Mouse (Mus musculus): ENCODE data around the gene Anxa9.

Gene Anxa9

GRCm38 (mm10) chr3:95314075-95314474 is 7.1 kb upstream of the Anxa9 start:
- DNase-seq (ENCODE audit: extremely low spot score, low read depth, low spot score), result no peak

DNA sequence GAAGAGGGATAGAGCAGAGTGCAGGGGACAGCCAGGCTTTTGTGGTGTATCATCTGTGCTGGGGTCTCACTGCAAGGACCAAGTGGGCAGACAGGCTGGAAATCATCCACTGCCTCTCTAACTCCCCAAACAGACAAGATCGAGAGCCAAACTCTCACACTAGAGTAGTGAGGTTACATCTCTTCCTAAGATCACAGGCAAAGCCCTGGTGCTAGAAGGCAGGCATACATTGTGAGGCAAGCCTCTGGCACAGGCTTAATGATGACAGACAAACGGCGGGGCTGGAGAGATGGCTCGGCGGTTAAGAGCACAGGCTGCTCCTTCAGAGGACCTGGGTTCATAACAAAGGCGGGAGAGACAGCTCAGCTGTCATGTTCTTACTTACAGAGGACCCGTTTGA is 6.5 kb upstream of the Anxa9 start:
- DNase-seq (ENCODE audit: extremely low spot score, low read depth, low spot score), result no peak

- no peak for DNase-seq (ENCODE audit: extremely low spot score, low read depth, low spot score)
Measured at GRCm38 (mm10) chr3:95312623-95313022, 5.6 kb upstream of the Anxa9 start.

DNA sequence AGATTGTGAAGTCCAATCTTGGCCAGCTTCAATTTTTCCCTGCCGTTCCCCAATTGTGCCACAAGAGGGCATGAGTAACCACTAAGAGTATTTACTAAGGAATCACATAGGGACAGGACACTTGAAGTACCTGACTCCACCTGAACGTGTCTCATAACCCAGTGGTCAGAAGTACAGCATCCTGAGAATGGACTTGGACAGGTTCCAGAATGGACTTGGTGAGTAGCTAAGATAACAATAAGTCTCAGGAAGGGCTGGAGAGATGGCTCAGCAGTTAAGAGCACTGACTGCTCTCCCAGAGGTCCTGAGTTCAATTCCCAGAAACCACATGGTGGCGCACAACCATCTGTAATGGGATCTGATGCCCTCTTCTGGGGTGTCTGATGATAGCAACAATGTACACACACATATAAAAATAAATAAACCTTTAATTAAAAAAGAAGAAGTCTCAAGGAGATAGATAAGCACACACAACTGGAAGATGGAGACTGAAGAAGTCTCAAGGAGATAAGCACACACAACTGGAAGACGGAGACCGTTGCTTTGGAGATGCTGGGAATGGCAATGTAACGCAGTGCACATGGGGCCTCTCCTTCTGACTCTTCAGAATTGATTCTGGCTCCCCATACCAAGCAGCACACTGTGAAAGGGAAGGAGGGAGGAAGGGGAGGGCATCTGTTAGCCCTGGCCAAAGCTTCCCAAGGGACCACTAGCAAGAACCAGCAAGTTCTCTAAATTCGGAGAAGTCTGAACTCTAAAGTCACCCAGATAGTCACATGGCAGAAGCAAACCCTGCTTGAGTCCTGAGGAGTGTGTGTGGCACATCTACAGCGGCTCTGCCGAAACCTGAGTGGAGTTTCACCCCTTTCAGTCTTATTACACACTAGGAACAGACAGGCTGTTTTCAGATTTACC is 4.2 kb upstream of the Anxa9 start:
- DNase-seq (ENCODE audit: extremely low spot score, low read depth, low spot score), result no peak

DNA sequence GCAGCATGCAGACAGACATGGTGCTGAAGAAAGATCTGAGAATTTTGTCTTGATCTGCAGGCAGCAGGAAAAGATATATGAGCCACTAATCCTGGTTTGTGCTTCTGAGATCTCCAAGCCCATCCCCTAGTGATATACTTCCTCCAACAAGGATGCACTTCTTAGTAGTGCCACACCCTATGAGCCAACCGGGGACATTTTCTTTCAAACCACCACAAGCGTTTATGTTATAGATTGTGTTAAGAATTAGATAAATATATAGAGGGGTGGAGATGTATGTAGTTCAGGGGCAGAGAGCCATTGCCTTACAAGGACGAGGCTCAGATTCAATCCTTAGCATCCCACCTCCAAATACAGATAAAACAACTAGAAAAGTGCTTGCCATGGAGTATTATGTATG is 3.5 kb upstream of the Anxa9 start:
- no peak for DNase-seq (ENCODE audit: extremely low spot score, low read depth, low spot score)

- DNase-seq (ENCODE audit: extremely low spot score, low read depth, low spot score), result no peak
Measured at GRCm38 (mm10) chr3:95306244-95306643, 732 bp downstream of the Anxa9 start.

DNA sequence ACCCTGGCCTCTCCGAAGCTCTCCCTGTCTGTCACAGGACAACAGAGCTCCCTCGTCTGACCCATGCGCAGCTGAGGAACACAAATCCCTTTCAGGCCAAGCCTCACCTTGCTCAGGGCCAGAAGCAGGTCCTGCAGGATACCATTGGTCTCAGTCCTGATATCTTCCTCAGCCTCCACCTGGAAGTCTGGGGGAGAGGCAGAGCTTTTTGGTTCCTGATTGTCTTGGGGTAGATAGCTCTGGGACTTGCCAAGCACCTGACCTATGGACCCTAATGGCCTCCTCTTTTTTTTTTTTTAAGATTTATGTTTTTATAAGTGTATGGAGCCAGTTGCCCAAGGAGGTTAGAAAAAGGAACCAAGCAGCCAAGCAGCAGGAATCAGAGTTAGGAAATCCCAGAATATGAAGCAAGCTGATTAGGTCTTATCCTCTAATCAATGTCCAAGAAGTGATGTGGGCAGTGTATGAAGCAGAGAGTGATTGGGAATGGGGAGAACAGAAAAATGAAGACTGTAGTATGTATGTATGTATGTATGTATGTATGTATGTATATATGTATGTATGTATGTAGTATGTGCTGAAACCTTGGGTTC is 5.7 kb downstream of the Anxa9 start:
- DNase-seq (ENCODE audit: extremely low spot score, low read depth, low spot score), result no peak

DNA sequence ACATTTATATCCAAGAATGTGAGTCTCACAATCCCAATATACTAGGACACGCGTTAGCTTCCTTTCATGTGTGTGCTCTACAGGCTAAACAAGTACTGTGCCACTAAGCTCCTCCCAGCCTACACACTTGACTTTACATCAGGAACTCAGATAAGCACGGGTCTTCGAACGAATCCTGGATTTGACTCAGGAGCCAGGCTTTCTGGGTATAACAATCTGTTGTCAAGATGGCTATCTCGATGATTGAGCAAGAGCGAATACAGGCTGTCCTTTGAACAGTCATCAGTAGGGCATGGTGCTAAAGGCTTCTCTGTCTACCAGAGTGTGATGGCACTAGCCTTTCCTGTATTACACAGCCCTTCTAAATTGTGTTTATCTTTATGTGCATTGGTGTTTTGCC is 9.0 kb downstream of the Anxa9 start:
- no peak for DNase-seq (ENCODE audit: extremely low spot score, low read depth, low spot score)

DNA sequence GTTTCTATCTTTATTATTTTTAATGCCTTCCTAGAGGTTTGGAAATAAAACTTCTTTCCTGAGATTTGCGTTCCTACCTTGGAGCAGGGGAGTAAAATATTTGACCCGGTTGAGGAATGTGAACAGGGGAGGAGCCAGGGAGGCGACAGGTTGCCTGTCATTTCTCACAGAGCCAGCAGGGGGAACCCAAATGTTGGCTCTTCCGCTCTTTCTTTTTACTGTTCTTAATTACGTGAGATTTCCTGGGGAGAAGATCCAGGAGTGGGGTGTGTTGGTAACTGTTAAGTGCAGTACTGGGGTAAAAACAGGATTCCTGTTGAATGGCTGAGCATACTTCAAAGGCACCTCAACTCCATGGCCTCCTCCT is 10.9 kb downstream of the Anxa9 start:
- DNase-seq (ENCODE audit: extremely low spot score, low read depth, low spot score), result no peak

DNA sequence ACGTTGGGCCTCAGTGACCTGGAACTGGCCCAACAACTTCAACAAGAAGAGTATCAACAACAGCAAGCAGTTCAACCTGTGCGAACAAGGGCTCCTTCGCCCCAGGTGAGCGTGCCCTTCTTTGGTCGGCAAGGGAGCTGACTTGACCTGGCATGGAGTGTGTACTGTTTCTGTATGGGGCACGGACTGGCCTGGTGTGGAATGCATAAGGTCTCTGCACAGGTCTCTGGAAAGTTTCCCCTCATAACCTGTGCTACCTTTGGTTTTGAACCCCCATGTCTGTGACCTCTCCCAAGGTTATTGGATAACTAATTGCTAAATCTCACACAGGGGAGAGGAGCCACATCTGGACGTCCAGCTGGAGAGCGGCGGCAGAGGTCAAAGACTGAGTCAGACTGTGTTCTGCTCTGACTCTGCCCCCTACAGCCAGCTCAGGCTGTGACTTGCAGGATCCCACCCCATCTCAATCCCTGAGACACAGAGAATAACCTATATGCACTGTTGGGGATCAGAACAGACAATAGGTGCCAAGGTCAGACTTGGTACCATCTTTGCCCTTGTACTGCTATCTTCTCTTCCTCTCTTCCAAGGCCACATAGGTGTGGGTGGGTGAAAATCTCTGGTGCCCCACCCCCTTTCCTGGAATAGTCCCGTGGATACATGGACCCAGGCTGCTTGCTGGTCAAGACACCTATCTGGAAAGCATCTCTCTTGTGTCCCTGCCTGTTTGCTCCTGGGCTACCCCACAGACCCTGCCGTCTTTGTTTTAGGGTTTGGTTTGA is 11.5 kb downstream of the Anxa9 start:
- DNase-seq (ENCODE audit: extremely low spot score, low read depth, low spot score), result no peak

GRCm38 (mm10) chr3:95294718-95295117 is 12.3 kb downstream of the Anxa9 start:
- DNase-seq (ENCODE audit: extremely low spot score, low read depth, low spot score), result no peak

DNA sequence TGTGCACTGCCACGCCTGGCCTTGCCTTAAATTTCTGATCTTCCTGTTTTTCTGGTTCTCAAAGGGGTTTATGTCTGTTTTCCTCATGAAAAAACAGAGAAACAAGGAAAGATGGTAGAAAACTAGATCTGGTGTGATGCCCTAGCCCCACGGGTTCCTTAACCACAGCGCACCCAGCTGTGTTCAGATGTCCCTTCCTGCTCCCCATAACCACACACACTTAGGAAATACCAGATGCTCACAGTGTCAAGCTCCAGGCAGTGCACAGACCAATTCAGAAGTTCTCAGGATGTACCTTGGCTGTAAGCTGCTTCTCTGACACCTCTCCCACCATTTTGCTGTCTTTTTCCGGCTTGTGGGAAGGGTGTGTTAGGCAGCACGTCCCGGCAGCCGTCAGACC is 12.7 kb downstream of the Anxa9 start:
- DNase-seq (ENCODE audit: extremely low spot score, low read depth, low spot score), result no peak

DNA sequence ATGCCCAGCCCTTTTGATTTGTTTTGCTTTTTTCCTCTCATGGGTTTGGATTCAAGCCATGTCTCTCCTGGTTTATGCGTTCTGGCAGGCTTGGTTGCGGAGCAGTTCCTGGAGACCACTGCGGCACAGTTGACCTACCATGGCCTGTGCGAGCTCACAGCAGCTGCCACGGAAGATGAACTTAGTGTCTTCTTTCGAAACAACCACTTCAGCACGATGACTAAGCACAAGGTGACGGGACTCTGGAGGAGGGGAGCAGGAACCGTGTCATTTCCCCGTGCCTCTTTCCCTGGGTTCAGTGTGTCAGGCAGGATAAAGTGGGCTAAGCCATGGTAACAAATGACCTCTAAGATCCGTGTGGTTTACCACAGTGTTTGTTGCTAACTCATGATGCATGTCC is 13.4 kb downstream of the Anxa9 start:
- no peak for DNase-seq (ENCODE audit: extremely low spot score, low read depth, low spot score)

GRCm38 (mm10) chr3:95292899-95293298 is 14.1 kb downstream of the Anxa9 start:
- no peak for DNase-seq (ENCODE audit: extremely low spot score, low read depth, low spot score)

DNA sequence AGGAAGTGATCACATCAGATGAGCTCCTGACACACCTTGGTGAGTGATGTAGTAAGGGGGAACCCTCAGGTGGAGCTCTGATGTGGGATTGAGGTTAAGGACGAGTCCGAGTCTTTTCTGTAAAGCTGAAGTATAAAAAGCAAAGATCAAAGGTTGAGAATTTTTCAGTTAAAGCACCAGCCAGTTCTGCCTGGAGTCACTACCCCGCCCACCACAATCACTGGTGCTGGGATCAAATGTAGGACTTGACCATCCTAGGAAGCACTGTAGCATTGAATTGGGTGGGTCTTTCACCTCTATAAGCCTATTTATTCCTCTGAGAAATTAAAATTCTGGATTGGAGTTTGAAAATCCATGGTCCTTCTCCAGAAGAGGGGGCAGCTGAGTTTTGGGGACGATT is 15.9 kb downstream of the Anxa9 start:
- DNase-seq (ENCODE audit: extremely low spot score, low read depth, low spot score), result no peak

DNA sequence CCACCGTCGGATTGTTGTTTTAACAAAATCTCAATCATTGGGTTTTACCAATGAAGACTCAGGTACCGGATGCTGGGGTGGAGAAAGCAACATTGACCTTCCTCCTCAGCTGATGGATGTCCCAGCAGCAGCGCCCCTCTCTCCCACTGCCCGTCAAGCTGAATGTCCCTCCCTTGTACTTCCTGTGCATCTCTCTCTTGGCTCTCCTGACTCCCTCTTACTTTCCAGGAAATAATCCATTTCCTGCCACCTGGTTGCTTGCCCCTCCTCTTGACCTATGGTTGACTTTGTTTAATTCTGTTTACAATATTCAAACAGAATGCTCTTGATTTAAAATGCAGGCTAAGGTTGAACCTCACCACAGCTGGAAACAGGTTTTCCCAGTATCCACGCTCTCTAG is 16.8 kb downstream of the Anxa9 start:
- no peak for DNase-seq (ENCODE audit: extremely low spot score, low read depth, low spot score)

DNA sequence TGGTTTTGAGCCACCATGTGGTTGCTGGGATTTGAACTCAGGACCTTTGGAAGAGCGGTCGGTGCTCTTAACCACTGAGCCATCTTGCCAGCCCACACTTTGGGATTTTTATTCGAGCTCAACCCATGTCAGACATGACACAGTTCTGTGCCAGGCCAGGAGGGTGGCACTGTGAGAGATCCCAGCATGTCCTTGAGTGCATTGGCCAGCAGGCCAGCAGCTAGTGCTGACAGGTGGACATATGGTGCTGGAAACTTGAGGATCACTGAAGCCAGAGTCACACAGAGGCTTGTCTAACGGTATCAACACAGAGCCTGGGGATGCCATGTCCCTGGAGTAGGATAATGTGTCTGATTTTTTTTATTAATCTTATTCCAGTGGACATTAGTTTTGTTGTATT is 17.6 kb downstream of the Anxa9 start:
- DNase-seq (ENCODE audit: extremely low spot score, low read depth, low spot score), result no peak

- DNase-seq (ENCODE audit: extremely low spot score, low read depth, low spot score), result no peak
Measured at GRCm38 (mm10) chr3:95287541-95287940, 19.4 kb downstream of the Anxa9 start.

DNA sequence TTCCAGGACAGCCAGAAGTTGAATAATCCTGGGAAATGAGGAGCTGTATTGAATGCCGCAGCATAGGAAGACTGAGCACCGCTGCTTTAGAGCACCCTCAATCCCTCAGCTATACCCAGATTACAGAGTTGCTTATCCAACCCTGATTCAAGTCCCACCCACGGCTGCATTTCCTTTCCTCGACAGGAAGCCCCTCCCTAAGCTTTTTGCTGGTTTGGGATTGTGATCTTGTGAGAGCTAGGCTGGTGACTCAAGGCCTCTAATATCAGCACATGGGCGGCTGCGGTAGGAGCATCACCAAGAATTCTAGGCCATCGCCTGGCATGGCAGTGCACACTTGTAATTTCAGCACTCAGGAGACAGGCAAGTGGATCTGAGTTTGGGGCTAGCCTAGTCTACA is 20.5 kb downstream of the Anxa9 start:
- no peak for DNase-seq (ENCODE audit: extremely low spot score, low read depth, low spot score)

DNA sequence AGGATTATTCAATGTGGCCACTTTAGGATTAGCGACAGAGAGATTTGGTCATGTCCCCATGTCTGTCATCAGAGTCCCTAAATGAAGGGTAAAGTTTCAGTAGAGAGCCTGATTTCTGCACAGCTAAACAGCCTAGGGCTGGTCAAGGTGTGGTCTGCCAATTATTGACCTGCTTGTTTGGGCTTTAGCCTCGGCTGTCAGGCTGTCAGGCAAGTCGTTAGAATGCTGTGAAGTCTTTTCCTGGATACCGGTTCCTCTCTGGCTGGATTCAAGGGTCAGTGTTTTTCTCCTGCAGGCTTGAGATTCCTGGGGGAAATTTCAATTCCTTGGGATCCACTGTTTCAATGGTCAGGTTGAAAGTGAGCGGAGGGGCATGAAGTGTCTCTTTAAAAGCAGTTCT is 21.0 kb downstream of the Anxa9 start:
- no peak for DNase-seq (ENCODE audit: extremely low spot score, low read depth, low spot score)

DNA sequence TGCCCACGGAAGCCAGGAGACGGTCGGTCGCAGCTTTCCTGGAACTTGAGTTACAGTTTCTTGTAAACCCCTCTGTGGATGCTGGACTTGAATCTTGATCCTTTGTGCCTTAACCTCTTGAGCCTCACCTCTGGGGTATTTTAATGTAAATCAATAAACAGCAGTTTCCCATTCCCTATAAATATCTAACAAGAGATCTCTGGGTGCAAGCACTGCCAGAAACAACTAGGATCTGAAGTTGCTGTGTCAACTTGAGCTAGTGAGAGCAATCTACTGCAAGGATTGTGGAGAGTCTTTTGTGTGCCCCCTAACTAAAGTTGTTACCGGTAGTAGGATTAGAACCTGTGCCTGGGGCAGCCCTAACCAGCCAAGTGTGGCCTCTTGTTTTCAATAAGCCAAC is 21.6 kb downstream of the Anxa9 start:
- no peak for DNase-seq (ENCODE audit: extremely low spot score, low read depth, low spot score)

Measured in hindlimb bud, embryonic 11.5 days (tissue).